Mouse (Mus musculus) stomach, postnatal 0 days (tissue): Measurements from ENCODE around the gene Dgat2. TPM values are rescaled to one million over a fixed set of nuclear protein-coding genes. Genes with fewer than 3 reads are reported as not detected.

Source experiments
- ATAC-seq: fragments of 200-750 bp; cut with Nextera tagmentation; 2 replicates; pipeline ENCODE4 v1.8.0; 2017; ENCODE audit not compliant: low FRiP score, low TSS enrichment
- DNase-seq: peaks from one replicate; pipeline ENCODE4 v3.0.0-alpha.2; 2016; ENCODE audit warnings: low spot score
- H3K27ac ChIP-seq: fragments of 300-500 bp; sonication (generic); replicated peaks from 2 replicates; pipeline ENCODE4 v1.5.1; 2014; ENCODE audit warnings: mild to moderate bottlenecking, control low read depth
- H3K27me3 ChIP-seq: fragments of 300-500 bp; sonication (generic); 2 replicates; pipeline ENCODE4 v1.6.1; 2014; ENCODE audit warnings: low read length; ENCODE audit not compliant: control insufficient read depth, insufficient read depth
- H3K36me3 ChIP-seq: fragments of 300-500 bp; sonication (generic); 2 replicates; pipeline ENCODE4 v1.6.1; 2014; ENCODE audit warnings: low read length, mixed read lengths; ENCODE audit not compliant: control insufficient read depth, insufficient read depth
- H3K4me1 ChIP-seq: fragments of 300-500 bp; sonication (generic); replicated peaks from 2 replicates; pipeline ENCODE4 v1.6.1; 2014; ENCODE audit warnings: antibody characterized with exemption; ENCODE audit not compliant: control insufficient read depth, insufficient read depth
- H3K4me2 ChIP-seq: fragments of 300-500 bp; sonication (generic); replicated peaks from 2 replicates; pipeline ENCODE4 v1.6.1; 2014; ENCODE audit warnings: low read depth, mild to moderate bottlenecking, control low read depth, moderate library complexity
- H3K4me3 ChIP-seq: fragments of 300-500 bp; sonication (generic); 2 replicates; pipeline ENCODE4 v1.5.1; 2014; ENCODE audit warnings: low read depth, low read length, control low read depth
- H3K9ac ChIP-seq: fragments of 300-500 bp; sonication (generic); 2 replicates; pipeline ENCODE4 v1.6.1; 2014; ENCODE audit warnings: mild to moderate bottlenecking, low read length, control low read depth, mixed read lengths
- H3K9me3 ChIP-seq: fragments of 300-500 bp; sonication (generic); 2 replicates; pipeline ENCODE4 v1.6.1; 2016; ENCODE audit warnings: low read length; ENCODE audit not compliant: control insufficient read depth
- CTCF ChIP-seq: IDR thresholded peaks from 2 replicates; pipeline ENCODE4 v1.5.1; 2016; ENCODE audit warnings: antibody characterized with exemption, low read depth, mild to moderate bottlenecking, moderate library complexity
- EP300 ChIP-seq: optimal IDR thresholded peaks from 2 replicates; pipeline ENCODE3; 2016; ENCODE audit warnings: antibody characterized with exemption
- WGBS: fragments of 180-500 bp; shearing (Covaris S2); extraction: QIAGEN DNeasy Blood & Tissue Kit; methylation state at CpG from one replicate; pipeline ENCODE4 v1.1.7; 2014; 5-methylcytosine and 5-hydroxymethylcytosine counted together
- polyA plus RNA-seq: library from polyadenylated mRNA; unstranded; fragments of >200 nt; fragmentation: Nextera tagmentation; extraction: Ambion mirVana; gene quantifications from 2 replicates; pipeline ENCODE4 v1.2.1, GENCODE M21; 2015

The Dgat2 gene
- polyA plus RNA-seq, 1 experiment from 2014 or later, result 320 TPM

- Histone ChIP-seq H3K4me3 (peak overlapping the region; percentile 97), H3K36me3 (no peaks in the 10 kb centered on the region), H3K4me2 (peak overlapping the region; percentile 69), H3K27ac (peak overlapping the region; percentile 95), H3K9ac (peak overlapping the region; percentile 94), H3K4me1 (peaks cover 4% of the 10 kb centered on the region; the same call in 1 of the 2 replicates), H3K27me3 (no peaks in the 10 kb centered on the region), H3K9me3 (no peaks in the 10 kb centered on the region)
- DNase-seq (peak; percentile 47), ATAC-seq (peak; percentile 0; the same call in 1 of the 2 replicates)
- no peak for TF ChIP-seq CTCF
- no peak for TF ChIP-seq EP300
- WGBS, result 1% methylated on average over 27 of the region's 39 CpGs
Observed at GRCm38 (mm10) chr7:99140511-99140910, 42.0 kb downstream of the Dgat2 start.

DNA sequence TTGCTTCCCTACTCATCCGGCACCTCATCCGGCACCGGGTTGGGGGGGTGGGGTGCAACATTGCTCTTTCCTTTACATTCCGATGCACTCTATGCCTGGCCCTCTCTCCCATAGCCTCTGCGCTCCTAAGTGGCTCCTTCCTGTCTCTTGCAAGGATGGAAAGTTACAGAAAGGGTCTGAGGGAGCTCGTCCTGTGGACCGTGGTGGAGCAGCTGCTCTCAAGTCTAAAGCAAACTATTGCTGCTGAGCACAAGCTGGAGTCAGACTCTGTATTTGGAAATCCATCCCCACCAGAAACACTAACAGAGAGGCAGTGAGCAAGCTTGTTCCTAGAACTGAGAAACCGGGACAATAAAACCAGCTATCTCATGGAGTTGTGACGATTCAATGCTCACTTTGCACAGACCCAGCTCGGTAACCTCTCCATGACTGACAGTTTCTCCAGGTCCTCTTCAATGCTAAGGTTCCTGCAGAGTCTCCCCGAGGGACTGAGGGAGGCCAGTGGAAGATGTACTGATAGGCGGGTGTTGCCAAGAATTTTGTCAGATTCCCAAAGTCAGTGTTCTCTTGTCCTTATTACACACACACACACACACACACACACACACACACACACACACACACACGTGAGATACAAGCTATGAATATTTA, 42.6 kb downstream of the Dgat2 start:
- TF ChIP-seq EP300 (no peak), CTCF (no peak)
- DNase-seq (no peak), ATAC-seq (no peak)
- Histone ChIP-seq H3K36me3 (no peaks in the 10 kb centered on the region), H3K9ac (peak overlapping the region; percentile 94), H3K27me3 (no peaks in the 10 kb centered on the region), H3K4me2 (peak overlapping the region; percentile 69), H3K9me3 (no peaks in the 10 kb centered on the region), H3K4me3 (peak overlapping the region; percentile 97), H3K4me1 (peaks cover 4% of the 10 kb centered on the region; the same call in 1 of the 2 replicates), H3K27ac (peak overlapping the region; percentile 95)
- WGBS, result under 1% methylated on average over 13 of the region's 13 CpGs

DNA sequence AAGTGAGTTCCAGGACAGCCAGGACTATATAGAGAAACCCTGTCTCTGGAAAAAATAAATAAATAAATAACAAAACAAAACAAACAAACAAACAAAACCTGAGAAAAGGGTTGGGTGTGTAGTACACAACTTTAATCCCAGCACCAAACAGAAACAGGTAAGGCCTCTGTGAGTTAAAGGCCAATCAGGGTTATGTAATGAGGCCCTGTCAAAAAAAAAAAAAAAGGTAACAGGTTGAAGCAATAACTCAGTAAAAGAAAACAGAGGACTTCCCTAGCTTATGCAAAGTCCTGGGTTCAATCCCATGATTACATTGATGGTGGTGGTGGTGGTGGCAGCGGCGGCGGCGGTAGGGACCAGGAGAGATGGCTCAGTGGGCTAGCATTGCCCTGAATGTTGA, 45.0 kb downstream of the Dgat2 start:
- no peak overlapping the region for H3K9ac ChIP-seq
- ATAC-seq, result no peak
- no peaks in the 10 kb centered on the region for H3K27me3 ChIP-seq
- no peak for TF ChIP-seq CTCF
- no peak for TF ChIP-seq EP300
- no peak overlapping the region for H3K4me2 ChIP-seq
- no peaks in the 10 kb centered on the region for H3K36me3 ChIP-seq
- no peak for DNase-seq
- H3K9me3 ChIP-seq, result no peaks in the 10 kb centered on the region
- no peak overlapping the region for H3K27ac ChIP-seq
- WGBS, result 100% methylated on average over 4 of the region's 4 CpGs
- peaks cover 4% of the 10 kb centered on the region; the same call in 1 of the 2 replicates for H3K4me1 ChIP-seq
- no peak overlapping the region for H3K4me3 ChIP-seq

DNA sequence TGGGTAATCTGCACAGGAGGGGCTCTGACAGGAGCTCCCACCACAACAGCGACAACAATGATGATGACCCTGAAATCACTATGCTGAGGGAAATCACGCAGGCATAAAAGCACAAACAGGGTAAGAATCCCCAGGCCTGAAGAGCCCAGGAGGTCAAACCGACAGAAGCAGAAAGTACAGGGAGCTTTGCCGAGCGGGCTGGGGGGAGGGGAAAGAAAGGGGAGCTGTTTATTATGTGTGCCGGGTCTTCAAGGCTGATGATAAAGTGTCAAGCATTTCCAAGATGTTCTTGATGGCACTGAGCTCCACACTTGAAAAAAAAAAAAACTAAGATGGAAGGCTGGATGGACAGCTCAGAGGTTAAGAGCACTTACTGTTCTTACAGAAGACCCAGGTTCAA, 45.7 kb downstream of the Dgat2 start:
- TF ChIP-seq CTCF, result no peak
- no peak for TF ChIP-seq EP300
- Histone ChIP-seq H3K27ac (no peak overlapping the region), H3K4me3 (no peak overlapping the region), H3K4me1 (peaks cover 4% of the 10 kb centered on the region; the same call in 1 of the 2 replicates), H3K27me3 (no peaks in the 10 kb centered on the region), H3K9ac (no peak overlapping the region), H3K36me3 (no peaks in the 10 kb centered on the region), H3K4me2 (no peak overlapping the region), H3K9me3 (no peaks in the 10 kb centered on the region)
- DNase-seq (no peak), ATAC-seq (no peak)
- 63% methylated on average over 6 of the region's 6 CpGs for WGBS

DNA sequence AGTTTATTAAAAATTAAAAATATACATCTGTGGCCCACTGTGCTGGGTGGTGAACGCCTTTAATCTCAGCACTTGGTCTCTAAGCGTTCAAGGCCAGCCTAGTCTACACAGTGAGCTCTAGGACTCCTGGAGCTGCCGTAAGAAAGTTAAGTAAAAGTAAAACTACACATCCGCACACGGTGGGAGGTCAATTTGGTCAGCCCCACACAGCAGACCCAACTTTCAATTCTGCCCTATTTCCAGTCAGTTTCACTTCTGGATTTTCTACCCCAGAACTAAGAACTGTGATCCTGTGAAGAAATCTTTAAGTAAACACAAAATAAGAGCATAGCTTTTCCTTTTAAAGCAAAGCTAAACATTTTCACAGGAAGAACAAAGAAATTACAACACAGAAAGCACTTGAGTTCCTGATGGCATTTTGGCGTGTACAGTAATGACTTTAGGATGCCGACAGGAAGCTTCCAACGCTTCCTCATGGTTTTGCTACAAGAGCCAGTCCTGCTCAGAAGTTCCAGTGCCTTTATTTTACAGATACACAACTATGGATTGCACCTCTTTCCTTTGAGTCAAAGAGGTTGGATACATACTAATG, 48.6 kb downstream of the Dgat2 start:
- no peaks in the 10 kb centered on the region for H3K27me3 ChIP-seq
- H3K27ac ChIP-seq, result peak overlapping the region; percentile 69
- whole genome bisulfite sequencing, result 57% methylated on average over 8 of the region's 8 CpGs
- no peak for ATAC-seq
- no peak overlapping the region for H3K4me3 ChIP-seq
- no peak overlapping the region for H3K4me2 ChIP-seq
- H3K36me3 ChIP-seq, result no peaks in the 10 kb centered on the region
- no peak overlapping the region for H3K9ac ChIP-seq
- TF ChIP-seq CTCF, result no peak
- TF ChIP-seq EP300, result no peak
- no peaks in the 10 kb centered on the region for H3K4me1 ChIP-seq
- no peaks in the 10 kb centered on the region for H3K9me3 ChIP-seq
- DNase-seq, result no peak

GRCm38 (mm10) chr7:99132597-99132996, 49.9 kb downstream of the Dgat2 start:
- Histone ChIP-seq H3K4me1 (0 out of 2 replicates have a peak, but pooled peaks cover 7% of the 10 kb centered on the region), H3K9me3 (no peaks in the 10 kb centered on the region), H3K4me2 (0 out of 2 replicates have a peak overlapping the region, but pooled peaks have one; percentile 14), H3K9ac (no peak overlapping the region), H3K27ac (peak overlapping the region; percentile 65), H3K27me3 (no peaks in the 10 kb centered on the region), H3K4me3 (no peak overlapping the region), H3K36me3 (no peaks in the 10 kb centered on the region)
- no peak for DNase-seq
- WGBS, result 65% methylated on average over 9 of the region's 9 CpGs
- no peak for ATAC-seq
- TF ChIP-seq EP300, result no peak
- TF ChIP-seq CTCF, result no peak
